Mouse (Mus musculus): Measurements from ENCODE around the gene Hrct1. TPM values are rescaled to one million over a fixed set of nuclear protein-coding genes. Genes with fewer than 3 reads are reported as not detected.

The Hrct1 gene
- total RNA-seq, 1 experiment from 2014 or later, result not detected

- ATAC-seq (replicated peaks; ENCODE audit: low read depth, poor library complexity, severe bottlenecking), result no peak
Measured at GRCm38 (mm10) chr4:43727718-43728575, 959 bp downstream of the Hrct1 start.

GRCm38 (mm10) chr4:43728576-43728954 is 1.6 kb downstream of the Hrct1 start:
- no peak for ATAC-seq (replicated peaks; ENCODE audit: low read depth, poor library complexity, severe bottlenecking)

GRCm38 (mm10) chr4:43729126-43729525 is 2.1 kb downstream of the Hrct1 start:
- no peak for ATAC-seq (replicated peaks; ENCODE audit: low read depth, poor library complexity, severe bottlenecking)

- ATAC-seq (replicated peaks; ENCODE audit: low read depth, poor library complexity, severe bottlenecking), result peak; percentile 64; the same call in 1 of the 2 replicates
Measured at GRCm38 (mm10) chr4:43729794-43730550, 3.0 kb downstream of the Hrct1 start, which contains the start of gene Spaar. Spaar (plus strand) TSS chr4:43730034.

GRCm38 (mm10) chr4:43730750-43731297 is 3.8 kb downstream of the Hrct1 start:
- ATAC-seq (replicated peaks; ENCODE audit: low read depth, poor library complexity, severe bottlenecking), result no peak

- ATAC-seq (replicated peaks; ENCODE audit: low read depth, poor library complexity, severe bottlenecking), result no peak
Measured at GRCm38 (mm10) chr4:43732171-43732570, 5.2 kb downstream of the Hrct1 start.

- no peak for ATAC-seq (replicated peaks; ENCODE audit: low read depth, poor library complexity, severe bottlenecking)
Measured at GRCm38 (mm10) chr4:43733186-43733585, 6.2 kb downstream of the Hrct1 start.

GRCm38 (mm10) chr4:43737144-43737543 is 10.2 kb downstream of the Hrct1 start:
- ATAC-seq (replicated peaks; ENCODE audit: low read depth, poor library complexity, severe bottlenecking), result no peak

GRCm38 (mm10) chr4:43738989-43739674 is 12.1 kb downstream of the Hrct1 start:
- no peak for ATAC-seq (replicated peaks; ENCODE audit: low read depth, poor library complexity, severe bottlenecking)

GRCm38 (mm10) chr4:43741526-43741925 is 14.5 kb downstream of the Hrct1 start:
- no peak for ATAC-seq (replicated peaks; ENCODE audit: low read depth, poor library complexity, severe bottlenecking)

- ATAC-seq (replicated peaks; ENCODE audit: low read depth, poor library complexity, severe bottlenecking), result no peak
Measured at GRCm38 (mm10) chr4:43742637-43743036, 15.6 kb downstream of the Hrct1 start.

- ATAC-seq (replicated peaks; ENCODE audit: low read depth, poor library complexity, severe bottlenecking), result no peak
Measured at GRCm38 (mm10) chr4:43743099-43743498, 16.1 kb downstream of the Hrct1 start.

GRCm38 (mm10) chr4:43745187-43745586 is 18.2 kb downstream of the Hrct1 start:
- ATAC-seq (replicated peaks; ENCODE audit: low read depth, poor library complexity, severe bottlenecking), result peak; percentile 58; the same call in 1 of the 2 replicates

GRCm38 (mm10) chr4:43757213-43757612 is 30.2 kb downstream of the Hrct1 start:
- ATAC-seq (replicated peaks; ENCODE audit: low read depth, poor library complexity, severe bottlenecking), result 0 out of 2 replicates have a peak, but pooled peaks have one; percentile 11

GRCm38 (mm10) chr4:43759571-43760418 is 32.8 kb downstream of the Hrct1 start:
- no peak for ATAC-seq (replicated peaks; ENCODE audit: low read depth, poor library complexity, severe bottlenecking)

- no peak for ATAC-seq (replicated peaks; ENCODE audit: low read depth, poor library complexity, severe bottlenecking)
Measured at GRCm38 (mm10) chr4:43760460-43760859, 33.5 kb downstream of the Hrct1 start.

GRCm38 (mm10) chr4:43761336-43761735 is 34.3 kb downstream of the Hrct1 start:
- ATAC-seq (replicated peaks; ENCODE audit: low read depth, poor library complexity, severe bottlenecking), result no peak

GRCm38 (mm10) chr4:43763410-43763809 is 36.4 kb downstream of the Hrct1 start:
- peak; percentile 73 for ATAC-seq (replicated peaks; ENCODE audit: low read depth, poor library complexity, severe bottlenecking)

GRCm38 (mm10) chr4:43768341-43768740 is 41.4 kb downstream of the Hrct1 start:
- no peak for ATAC-seq (replicated peaks; ENCODE audit: low read depth, poor library complexity, severe bottlenecking)

Measured in common myeloid progenitor, adult 5-6 weeks (primary cell).